Mouse (Mus musculus) frontal cortex, adult 2 months (tissue): ENCODE measurements around the gene Prkce. TPM values are rescaled to one million over a fixed set of nuclear protein-coding genes. Genes with fewer than 3 reads are reported as not detected.

ENCODE experiments used
- DNase-seq, 2 experiments: peaks; one replicate each; pipeline ENCODE4 v3.0.0; 2022; ENCODE audit warnings: low spot score in 1 of 2; ENCODE audit errors: extremely low spot score in 1 of 2
- polyA plus RNA-seq: library from polyadenylated mRNA; depleted of rRNA; stranded (reverse); fragments of >200 nt; gene quantifications from 2 replicates; pipeline ENCODE4 v1.2.3, GENCODE M21; 2012

Prkce gene
- polyA plus RNA-seq, 1 experiment, result 96.6 TPM

DNA sequence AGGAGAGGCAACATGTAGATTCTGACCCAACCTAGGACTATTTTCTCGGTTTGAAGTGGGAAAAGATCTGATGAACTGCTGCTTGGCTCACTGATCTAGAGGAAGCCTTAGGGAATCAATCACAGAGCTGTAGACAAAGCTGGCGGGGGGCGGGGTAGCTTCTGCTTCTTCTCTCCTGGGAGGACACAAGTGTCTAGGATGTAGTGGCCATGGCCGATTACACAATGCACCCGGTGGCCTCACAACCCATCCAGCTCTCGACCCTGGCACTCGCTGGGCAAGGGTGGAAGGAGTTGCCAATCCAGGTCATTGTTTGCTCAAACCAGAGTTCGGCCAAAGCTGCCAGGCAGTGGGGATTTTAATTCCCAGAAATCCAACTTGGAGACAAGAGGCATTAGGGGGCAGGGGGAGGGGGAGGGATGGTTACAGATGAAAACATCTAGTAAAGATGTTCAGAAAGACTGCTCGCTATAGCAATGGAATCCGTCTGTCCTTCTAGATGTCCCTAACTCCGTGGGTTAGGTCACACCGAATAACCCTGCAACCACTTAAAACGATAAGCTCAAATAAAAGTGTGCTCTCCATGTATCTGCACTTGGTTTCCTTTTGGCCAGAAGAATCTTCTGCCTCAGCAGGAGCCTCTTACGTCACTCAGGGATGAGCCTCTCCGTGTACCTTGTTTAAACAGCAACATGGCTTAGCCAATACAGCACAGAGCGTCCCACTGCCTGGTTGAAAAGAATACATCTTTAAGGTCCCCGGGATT is 365.4 kb downstream of the Prkce start:
- DNase-seq, result no peak

DNA sequence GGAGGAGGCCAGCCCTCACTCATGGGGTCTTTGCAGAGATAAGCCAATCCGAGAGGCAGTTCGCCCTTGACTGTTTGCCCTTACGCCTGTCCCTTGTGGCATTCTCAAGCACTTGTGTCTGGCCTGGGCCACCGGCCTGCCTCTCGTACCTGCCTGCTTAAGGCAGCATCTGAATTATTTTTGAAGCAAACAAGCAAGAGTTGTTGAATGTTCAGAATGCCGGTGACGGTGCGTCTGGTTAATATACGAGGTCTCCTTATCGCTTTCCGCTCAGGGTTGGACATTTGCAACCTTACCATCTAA is 365.9 kb downstream of the Prkce start:
- no peak for DNase-seq

DNA sequence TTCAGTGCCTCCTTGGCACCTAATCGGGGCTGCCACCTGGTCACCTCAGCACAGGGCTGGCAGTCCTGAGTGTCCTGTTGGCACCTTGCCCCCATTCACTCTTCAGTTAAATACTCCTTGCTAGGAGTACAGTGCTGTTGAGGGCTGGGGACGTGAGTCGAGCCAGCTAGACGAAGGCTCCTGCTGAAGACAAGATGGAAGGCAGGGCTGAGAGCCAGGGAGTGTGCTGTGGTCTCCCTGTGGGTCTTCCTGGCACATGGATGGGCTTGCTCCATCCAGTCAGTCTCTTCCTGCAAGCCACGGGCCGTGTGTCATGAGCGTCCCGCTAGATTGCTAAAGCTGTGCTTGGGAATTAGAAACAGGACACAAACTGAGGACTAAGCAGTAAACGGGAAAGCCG is 367.5 kb downstream of the Prkce start:
- DNase-seq, result no peak

DNA sequence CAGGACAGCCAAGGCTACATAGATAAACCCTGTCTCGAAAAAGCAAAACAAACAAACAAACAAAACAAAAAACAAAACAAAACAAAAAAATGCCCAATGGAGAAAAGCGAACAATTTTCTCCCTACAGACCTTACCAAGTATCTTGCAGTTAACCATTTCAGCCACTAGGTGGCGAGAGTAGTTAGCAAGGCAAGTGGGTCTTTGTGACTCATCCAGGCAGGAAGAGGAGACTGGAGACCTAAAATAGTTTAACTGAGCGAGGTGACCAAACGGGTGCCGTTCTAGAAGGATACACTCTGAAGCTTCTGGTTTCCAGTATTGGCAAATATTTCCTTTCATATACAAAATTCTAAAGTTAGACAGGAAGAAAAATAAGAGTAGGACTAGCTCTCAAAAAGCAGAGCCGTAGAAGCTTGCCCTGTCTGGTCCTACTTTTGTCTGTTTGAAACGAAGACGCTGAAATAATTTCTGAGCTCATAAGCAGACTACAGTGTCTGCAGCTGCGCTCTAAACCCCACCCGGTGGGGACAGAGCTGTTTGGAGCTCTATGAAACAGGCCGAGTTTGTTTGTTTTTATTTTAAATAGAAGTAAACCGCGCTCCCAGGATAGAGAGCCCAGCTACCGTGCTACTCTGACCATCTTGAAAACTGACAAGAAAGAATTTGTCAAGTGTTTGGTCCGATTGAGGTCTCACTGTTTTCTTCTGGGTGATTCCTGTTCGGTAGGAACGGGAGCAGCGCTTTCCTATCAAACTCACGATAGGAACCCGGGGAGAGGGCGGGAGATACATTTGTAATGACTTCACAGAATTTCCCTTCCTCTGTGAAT is 368.5 kb downstream of the Prkce start:
- peak; percentile 69 to 96 for DNase-seq

DNA sequence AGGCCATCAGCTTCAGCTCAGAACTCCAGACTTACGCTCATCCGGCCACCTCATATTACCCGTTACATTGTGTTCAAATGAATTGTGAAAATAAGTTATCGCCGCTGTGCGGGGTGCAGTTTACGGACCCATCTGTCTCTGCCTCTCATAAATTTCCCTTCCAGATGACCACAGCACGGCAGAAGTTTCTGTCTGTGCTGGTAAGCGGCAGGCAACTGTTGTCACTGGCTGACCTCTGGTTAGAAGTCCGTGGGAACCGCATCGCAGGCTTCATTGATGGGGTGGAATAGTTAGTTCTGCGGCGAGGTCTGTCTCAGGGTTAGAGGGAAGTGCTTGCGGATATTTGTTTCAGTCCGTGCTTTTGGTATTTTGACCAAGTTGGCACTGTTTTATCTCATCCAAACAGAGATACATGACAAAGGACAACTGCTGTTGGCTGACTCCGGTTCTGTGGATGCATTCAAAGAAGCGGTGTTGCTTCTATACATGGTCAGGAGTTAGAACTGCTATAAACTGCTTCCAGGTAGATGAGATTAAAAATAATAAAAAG is 372.4 kb downstream of the Prkce start:
- DNase-seq, result no peak

DNA sequence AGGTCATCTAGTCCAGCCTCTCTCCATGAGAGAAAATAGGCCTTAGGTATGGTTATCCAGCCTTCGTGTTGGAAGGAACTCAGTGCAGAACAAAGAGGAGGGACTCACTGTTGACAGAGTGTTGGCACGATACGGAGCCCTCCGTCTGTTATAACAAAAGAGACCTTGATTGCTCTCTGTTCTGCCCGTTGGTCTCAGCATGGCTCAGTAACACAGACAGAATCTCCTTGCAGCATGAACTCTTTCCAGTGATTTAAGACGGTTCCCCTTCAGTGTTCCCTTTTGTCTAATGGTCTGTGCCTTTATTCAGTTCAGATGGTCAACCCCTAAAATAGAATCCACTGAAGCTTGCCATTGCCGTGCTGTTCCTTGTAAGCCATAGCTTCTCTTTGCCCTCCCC is 378.9 kb downstream of the Prkce start:
- no peak for DNase-seq

DNA sequence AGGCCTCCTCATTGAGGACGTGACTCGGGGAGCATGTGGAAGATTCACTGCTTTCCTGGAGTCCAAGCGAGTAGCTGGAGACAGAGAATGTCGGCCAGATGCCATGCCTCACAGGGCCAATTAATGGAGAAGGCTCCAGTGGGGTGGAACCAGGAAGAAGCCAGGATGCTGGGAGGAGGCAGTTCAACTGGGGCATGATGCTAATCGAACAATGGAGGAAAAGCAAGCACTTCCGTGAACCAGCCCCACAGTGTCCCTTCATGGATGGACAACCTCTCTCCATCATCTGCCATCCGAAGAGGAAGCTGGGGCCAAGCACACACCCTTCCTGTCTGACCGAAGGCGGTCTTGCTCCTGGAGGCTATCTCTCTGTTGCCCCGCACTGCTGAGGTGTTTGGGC is 381.5 kb downstream of the Prkce start:
- no peak for DNase-seq

DNA sequence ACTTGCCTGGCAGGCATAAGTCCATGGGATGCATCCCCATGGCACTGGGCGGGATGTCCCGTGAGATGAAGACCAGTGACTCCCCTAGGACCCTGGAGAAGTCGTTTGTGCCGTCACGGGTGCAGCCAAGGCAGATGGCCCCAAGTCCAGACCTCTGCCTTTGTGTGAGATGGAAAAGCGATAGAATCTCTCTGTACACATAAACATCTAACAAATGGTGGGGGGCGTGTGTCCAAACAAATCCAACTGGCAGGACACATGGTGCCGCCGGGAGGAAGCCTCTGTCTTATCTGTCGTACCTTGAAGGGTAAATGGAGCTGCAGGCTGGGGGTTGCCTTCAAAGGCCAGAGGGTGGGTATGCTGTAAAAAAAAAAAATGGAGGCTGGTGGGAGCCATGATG is 384.0 kb downstream of the Prkce start:
- DNase-seq, result no peak

DNA sequence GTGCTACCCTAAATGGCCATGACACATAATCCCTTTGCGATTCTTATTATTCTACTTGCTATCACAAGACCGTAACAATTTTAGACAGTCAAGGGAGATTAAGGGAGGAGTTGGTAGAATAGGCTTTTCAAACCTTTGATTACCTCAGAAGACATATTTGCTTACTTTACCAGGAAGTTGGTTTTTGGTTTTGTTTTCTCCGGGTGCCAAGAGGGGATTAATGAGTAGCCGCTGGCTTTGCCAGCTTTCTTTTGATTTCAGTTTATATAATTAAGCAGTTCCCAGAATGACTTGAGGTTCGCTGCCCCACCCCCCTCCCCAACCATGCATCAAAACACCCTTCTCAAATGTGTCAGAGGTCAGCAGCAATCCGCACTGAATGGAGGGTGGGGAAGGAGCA is 384.4 kb downstream of the Prkce start:
- no peak for DNase-seq

DNA sequence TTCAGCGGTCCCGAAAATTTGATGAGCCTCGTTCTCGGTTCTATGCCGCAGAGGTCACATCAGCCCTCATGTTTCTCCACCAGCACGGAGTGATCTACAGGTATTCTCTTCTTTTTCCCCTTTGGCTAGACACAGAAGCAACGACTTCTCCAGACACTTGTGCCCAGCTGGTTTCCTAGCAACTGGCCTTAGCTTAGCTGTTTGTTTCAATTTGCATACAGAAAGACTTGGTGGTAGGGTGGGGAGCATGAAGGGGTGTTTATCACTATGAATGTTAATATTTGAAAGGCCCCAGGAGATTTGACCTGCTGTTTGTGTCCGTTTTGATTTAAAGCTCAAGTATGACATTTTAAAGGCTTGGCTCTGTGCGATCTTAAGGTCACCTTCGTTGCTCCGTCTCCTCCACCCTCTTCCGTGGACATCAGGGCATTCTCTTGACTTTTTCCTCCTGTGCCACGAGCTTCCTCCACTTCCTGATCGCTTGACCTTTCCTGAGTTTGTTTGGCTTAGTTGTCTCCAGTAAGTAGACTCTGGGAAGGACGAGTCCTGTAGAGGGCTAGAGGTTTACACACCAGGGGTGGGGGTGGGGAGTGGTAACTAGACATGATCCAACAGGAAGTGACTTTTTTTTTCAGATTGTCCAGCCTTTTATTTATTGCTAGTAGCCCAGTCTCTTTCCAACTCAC is 391.8 kb downstream of the Prkce start:
- no peak for DNase-seq

DNA sequence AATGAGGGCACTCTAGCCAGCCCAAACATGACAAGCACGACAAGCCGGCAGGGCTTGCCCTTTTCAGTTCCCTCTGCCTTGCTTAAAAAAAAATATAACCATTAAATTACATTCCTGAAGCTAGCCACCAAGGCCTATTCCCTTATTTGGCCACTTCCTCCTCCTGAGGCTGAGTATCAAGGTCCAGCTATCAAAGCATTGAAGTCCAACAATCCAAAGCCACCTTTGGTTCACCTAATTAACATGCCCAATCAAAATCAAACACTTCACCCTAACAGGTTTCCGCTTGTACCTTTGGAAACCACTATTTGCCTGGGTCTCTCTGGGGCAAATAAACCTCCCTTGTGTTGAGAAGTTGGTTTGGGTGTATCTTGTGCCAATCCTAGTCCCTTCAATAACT is 392.9 kb downstream of the Prkce start:
- no peak for DNase-seq

DNA sequence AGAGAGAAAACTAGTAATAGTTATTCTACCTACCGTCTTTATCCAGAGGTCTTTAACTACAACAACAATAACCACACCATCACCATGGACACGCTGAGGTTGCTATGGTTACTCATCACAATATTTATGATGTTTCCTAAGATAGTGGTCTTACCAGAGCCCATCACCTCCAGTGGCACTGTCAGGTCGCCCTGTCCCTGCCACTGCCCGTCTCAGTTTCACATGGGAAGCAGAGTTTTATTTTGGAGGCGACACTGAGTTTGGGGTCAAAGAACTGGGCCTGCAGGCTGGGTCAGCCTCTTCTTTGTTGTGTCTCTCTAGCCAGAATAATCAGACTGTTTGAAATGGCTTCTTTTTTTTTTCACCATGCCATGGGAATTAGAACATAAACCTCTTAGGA is 402.9 kb downstream of the Prkce start:
- DNase-seq, result no peak

DNA sequence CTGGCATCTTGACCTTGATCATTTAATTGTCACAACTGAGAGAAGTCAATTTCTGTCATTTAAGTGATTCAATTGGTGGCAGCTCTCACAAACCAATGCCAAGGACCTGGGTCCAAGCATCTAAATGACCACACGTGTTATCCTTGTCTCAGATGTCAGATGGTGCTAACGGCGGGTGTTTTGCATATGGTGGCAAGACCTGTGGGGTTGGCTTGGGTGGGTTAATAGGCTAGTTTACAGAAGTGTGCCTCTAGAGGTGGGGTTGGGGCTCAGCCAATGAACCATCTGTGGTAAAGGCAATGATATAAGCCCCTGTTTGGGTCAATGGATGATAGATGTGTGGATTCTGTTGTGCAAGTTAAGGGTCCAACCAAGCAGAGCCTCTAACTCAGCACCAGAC is 403.7 kb downstream of the Prkce start:
- DNase-seq, result no peak

DNA sequence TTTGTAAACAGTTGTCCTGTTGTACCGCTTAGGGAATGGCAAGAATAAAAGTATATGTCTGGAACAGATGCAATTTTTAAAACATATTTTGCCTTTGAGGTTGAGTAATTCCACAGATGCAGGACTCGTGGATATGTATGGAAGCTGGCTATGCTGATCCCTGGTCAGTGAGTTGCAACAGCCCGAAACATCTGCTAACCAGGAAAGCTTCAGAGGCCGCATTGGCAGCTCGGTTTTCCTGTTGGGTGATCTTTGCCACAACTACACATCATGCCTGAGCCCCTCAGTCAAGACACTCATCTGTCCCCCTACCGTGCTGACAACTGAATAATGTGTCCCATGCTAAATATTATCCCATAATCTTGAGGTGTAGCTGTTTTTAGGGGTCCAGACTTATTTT is 404.6 kb downstream of the Prkce start:
- DNase-seq, result no peak

DNA sequence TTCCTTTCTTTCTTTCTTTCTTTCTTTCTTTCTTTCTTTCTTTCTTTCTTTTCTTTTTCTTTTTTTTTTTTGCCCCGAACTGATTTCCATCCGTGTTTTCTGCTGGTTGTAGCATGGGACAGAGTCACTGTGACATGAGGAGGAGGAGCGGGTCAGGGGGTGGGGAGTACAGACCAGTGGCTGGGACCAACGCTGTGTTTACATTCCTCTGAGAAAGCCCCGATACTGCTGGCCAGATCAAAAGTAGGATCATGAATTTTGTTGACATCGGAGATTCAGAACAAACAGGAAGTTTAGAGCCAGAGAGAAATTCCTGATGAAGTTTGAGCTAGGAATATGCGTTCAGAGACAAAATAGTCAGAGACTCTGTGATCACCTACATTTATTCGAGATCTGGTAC is 405.0 kb downstream of the Prkce start:
- no peak for DNase-seq

DNA sequence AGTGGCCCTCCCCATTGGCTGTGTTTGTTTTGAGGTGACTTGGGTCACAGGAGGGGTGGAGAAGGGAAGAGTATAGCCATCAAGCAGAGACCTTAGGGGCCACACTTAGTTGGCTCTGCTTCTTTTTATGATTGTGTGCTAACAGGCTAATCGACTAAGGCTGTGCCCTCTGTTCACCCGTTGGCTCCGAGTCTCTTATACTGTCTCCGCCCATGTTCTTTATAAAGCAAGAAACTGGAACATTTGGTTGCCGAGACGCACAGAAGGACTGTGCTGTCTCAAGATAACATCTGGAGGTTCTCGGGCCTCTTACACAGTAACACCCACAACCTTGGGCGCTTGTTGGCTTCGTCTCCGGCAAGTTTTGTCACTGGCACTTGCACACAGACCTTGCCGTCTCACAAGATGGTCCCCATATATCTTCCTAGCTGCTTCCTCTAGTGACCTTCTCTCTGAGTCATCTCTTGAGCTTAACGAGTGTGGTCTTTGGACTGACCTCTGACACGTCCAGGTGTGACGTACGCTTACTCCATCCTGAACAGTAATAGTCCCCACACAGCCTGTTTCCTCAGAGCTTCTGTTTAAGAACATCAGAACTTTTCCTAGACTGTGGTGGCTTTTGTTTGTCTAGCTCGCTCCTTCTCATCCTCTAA is 406.1 kb downstream of the Prkce start:
- DNase-seq, result peak in 1 of 2 experiments; percentile 41

DNA sequence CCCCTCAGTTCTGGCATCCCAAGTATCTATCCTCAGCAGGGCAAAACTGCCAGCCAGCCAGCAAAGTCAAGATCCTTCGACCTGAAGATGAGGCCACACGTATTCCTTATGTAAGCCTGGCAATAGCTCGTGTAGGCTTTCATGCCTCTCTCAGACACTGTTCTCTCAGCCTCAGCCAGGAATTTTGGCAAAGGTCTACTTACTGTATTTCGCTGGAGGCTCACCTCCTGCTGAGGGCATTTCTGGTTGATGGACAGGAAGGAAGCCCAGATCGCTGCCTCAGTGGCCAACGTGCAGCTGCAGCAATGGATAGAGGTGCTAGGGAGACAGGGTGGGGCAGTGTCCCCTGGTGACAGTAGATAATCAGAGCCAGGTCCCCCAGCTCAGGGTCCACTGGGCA is 413.1 kb downstream of the Prkce start:
- DNase-seq, result no peak

DNA sequence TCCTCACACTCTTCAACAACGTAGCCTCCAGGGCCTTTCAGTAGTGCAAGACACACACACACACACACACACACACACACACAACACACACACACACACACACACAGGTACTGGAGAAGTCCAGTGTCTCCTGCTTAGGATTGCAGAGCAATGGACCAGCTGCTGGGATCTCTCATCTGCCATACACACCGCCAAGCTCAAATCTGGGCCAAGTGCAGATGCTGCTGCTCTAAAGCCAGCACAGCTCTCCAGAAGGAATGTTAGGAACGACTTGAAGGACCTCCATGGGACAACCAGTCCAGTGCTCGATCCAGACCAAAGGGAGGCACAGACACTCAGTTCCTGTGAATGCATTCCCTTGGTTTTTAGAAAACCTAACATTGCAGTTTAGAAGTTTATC is 414.8 kb downstream of the Prkce start:
- no peak for DNase-seq

DNA sequence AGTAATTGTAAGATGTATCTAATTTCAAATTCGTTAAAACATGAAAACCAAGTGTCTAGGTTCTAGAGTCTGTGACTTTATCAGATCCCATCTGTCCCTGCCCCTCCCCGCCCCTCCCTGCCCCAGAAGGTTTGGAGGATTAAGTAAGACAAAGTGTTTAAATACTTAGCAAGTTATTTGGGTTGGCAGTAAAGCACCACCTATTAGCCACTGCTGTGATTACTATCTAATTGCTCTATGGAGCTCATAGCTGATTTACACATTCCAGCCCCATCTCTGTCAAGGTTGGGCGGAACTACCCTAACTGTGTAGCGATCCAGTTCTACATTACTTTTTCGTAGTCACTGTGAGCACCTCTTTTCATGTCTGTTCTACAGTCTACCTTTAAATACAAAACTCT is 418.9 kb downstream of the Prkce start:
- DNase-seq, result no peak

DNA sequence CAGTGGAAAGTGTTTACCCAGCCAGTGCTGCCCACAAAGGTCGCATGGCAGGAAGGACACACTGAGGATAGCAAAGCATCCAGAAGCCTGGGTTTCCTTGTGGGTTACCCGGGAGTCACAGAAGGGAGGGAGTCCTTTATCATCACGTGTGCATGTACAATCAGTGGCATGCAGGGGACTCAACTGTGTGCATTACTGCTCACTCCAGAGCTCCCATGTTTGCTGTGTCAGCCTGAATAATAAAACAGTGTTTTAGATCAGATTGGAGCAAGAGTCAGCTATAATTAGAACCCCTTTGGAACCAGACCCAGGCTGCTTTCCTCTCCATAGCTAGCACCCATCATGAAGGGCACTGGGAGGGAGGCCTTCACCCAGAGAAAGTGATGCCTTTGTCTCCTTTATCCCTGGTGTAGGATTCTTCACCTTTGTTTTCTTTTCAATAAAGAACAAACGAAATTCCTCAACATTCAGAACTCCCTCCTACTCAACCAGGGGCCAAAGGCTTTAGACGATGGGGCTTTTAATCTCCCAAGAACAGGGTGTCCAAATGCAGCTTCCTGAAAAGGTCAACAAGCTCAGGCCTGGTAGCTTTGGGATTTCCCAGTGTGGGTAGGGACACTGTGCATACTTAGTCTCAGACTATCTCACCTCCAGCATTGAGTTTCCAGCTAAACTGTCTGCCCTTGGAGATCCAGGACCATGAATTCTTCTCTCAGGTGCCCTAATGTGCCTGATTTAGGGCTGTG is 421.3 kb downstream of the Prkce start:
- DNase-seq, result no peak
